Mouse (Mus musculus) mouse embryonic stem cell (cell line): Measurements from ENCODE around the gene Ndufab1.
"Not testable (repeated sequence)": the region's sequence is repeated elsewhere in the genome, so short reads cannot be mapped to it uniquely, and the experiment has no call there.

Experiments used
- in situ Hi-C, 2 experiments: fragments of 300-500 bp; cut with MboI; formaldehyde crosslinking; loops; 1 replicate in 1 of 2; 3 replicates in 1 of 2; pipeline ENCODE4 v1.14.3; 2019 to 2020; ENCODE audit warnings: low sequenced_read_pairs in 2 of 2, low pct_unique_long_range_greater_than_20kb in 1 of 2, mixed read lengths in 1 of 2; ENCODE audit not compliant: unreplicated experiment in 1 of 2

Ndufab1 gene

DNA sequence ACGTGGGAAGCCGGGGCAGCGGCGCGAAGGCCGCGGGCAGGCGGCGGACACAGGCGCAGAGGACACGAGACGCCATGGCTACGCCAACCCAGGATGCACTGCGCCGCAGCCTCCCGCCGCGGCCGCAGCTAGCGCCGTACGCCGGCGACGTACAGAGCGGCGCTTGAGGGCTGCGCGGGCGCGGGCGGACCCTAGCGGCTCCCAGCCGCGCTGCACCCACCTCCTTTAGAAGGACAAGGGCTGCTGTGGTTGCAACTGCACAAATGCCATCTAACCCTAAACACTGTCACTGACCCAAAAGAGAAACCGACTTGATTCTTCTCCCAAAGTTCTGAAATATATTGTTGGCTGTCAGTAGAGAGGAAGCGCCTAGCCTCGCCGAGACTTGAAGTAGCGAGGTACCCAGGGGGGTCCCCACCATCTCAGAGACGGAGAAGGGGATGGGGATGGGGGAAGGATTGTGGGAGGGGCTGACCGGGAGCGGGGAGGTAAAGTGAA is at the start of gene Ndufab1:
Gene Ndufab1 (minus strand): TSS at position 140 of the 498 bp plus-strand sequence.
- in situ Hi-C loops, result no loop called here

DNA sequence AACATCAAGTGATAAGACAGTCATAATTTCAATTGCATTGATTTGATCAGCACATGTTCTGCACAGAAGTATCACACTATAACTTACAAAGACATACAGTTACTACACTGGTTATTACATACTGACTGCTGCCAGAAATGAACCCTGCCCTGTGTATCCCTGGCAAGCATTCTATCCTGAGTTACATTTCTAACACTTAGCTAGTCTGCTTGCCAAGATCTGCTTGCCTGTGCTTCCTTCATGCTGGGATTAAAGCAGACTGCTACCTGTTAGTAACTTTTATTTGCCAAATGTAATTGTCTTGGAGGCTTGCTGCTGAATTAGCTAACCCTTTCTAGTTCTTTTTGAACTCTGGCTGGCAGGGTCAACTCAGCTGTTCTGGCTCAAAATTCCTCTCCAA is 39.3 kb upstream of the Ndufab1 start:
- in situ Hi-C loops, result no loop called here

DNA sequence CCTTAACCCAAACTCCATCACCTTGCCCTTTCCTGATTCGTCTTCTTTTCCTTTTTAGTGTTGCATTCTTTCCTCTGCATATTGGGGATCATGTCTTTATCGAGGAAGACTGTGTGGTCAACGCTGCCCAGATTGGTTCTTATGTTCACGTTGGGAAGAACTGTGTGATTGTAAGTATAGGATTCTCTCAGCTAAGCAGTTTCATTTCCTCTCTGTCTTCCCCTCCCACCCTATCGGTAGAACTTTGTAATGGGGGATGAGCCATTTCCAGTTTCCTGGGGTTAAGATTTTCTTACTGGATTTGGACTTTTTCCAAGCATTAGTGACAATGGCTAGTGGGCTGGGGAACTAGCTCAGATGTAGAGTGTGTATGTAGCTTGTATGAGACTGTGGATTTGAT is 36.5 kb upstream of the Ndufab1 start:
- in situ Hi-C loops, result no loop called here

DNA sequence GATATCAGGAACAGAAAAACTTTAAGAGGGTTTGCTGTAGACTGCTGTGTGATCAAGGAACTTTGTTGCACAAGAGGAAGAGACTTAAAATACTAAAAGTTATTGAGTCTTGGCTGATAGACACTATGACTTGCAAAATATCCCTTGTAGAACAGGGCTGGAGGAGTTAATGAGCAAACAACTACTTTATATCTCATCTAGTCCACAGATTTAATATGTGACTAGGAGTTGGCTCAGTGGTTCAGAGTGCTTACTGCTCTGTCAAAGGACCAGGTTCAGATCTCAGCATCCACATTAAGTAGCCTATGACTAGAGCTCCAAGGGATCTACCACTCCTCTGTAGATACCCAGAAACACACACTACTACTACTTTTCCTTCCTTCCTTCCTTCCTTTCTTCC is 35.4 kb upstream of the Ndufab1 start:
- in situ Hi-C loops, result no loop called here

DNA sequence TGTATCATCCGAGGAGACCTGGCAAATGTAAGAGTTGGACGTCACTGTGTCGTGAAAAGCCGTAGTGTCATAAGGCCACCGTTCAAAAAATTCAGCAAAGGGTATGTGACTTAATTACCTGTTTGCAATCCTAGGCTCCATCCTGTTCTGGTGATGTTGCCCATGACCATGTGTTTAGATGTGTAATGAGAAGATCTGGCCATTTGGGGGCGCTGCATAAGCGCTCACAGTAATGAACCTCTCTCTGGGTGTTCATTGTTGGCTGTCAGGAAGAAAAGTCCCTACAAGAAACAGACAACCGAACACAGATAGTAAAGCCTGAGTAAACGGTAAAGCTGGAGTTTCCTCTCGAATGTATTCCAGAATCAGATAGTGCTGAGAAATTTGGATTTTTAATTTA is 33.4 kb upstream of the Ndufab1 start:
- in situ Hi-C loops, result no loop called here

DNA sequence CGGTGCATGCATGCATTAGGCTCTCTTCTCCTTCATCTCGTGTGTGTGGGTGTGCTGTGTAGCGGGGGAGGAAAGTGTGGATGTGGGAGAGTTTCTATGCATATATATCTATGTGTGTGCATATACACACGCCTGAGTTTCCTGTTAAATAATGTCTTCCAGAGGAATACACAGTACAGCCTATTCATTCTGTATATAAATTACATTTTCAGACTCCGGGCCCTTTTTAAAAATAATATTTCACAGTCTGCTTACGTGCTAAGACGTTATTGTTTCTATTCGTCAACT is 31.6 kb upstream of the Ndufab1 start:
- in situ Hi-C loops, result no loop called here

DNA sequence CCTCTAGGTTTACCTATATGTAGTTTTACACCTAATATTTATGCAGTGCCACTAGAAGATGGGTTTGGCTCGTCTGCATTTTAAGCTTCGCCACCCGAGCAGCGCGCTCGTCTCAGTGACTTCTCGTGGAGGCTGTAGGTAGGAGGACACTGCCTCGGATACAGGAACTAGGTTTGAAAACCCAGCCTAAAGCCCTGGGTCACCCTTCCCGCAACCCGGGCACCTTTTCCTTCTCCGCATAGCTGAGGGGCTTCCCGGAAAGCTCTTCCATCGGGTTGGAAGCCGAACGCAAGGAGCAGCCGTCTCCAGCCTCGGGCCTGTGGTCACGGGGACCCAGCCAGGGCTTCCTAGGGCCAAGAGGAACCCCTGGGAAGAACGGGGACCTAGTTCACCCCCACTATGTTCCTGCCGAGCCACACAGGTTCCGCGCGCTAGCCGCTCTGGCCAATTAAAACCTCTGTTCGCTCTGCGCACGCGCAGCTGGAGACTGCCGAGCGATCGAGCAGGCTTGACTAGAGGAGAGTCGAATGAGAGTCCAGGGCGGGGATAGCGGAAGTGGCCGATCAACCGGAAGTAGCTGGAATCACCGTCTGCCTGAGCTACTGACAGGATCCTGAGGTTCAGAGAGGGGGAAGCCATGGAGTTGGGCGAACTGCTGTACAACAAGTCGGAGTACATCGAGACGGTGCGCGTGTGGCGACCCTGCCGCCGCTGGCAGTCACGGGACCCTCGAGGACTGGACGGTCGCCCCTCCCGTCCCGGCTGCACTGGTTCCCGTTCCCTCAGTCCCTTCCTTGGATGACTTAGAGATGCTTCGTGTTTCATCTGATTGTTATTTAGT is 31.0 kb upstream of the Ndufab1 start, which contains the start of the genes Palb2 and Dctn5:
Gene Palb2 (minus strand): TSS at position 489 of the 841 bp plus-strand sequence.
Gene Dctn5 (plus strand): TSS at position 545 of the 841 bp plus-strand sequence.
- in situ Hi-C loops, result no loop called here

DNA sequence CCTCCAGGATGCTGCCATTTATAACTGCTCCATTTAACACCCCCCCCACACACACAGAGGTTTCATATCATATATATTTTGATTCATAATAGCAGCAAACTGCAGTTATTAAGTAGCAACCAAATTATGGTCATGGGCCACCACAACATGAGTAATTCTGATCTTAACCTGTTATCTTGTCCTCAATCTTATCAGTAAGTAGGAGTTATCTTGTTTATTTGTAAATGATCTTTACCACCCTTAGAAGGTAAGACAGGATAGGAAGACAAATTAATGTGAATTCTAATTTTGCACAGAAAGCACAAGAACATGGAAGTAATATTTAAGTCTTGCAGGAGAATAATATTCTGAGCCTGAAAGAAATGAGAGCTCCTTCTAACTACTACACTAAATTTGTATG is 30.1 kb upstream of the Ndufab1 start:
- in situ Hi-C loops, result no loop called here

DNA sequence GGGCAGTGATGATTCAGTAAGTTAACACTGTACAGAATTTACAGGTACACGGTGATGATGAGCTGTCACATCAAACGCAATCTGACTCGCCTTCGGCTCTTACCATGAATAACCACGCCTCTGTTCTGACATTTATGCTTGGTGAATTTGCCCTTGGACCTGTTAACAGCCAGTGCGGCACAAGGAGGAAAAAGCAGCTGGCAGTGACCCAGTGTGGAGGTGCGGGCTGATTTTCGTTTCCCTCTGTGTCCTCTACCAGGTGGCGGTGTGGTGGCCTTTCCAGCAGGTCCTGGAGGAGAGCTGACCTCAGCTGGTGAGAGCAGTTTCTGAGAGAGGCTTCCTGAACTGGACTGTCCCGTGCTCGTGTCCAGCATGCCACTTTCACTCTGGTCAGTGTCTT is 25.3 kb upstream of the Ndufab1 start:
- in situ Hi-C loops, result no loop called here

DNA sequence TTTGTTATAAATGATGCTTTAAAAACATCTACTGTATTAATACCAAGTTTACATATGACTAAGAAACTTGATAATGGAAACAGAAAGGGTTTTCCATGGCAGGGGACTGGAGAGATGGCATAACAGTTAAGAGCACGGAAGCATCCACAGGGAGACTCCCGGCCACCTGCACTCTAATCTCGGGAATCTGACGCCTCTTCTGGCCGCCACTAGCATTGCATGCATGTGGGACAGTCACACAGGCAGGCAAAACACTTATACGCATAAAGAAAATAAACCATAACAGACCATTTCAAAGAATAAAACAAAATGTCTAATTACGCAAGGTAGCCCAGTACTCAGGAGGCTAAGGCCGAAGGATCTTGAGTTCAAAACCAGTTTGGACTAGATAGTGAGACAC is 23.9 kb upstream of the Ndufab1 start:
- in situ Hi-C loops, result no loop called here

DNA sequence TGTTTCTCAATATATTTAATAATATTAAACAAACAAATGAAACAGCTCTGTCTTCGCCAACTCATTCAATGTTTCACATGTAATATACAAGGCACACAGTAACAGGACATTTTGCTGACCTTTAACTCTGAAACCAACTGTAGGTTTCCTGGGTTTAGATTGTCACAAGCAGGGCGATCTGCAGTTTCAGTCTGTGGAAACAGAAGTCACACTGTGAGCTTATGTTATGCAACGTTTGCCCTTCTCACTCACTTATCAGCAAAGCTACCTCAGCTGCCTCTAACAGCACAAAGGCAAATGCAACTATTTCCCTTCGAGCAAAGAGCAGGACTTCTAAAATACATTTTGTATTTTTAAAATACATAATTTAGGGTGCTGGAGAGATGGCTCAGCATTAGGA is 21.8 kb upstream of the Ndufab1 start:
- in situ Hi-C loops, result no loop called here

DNA sequence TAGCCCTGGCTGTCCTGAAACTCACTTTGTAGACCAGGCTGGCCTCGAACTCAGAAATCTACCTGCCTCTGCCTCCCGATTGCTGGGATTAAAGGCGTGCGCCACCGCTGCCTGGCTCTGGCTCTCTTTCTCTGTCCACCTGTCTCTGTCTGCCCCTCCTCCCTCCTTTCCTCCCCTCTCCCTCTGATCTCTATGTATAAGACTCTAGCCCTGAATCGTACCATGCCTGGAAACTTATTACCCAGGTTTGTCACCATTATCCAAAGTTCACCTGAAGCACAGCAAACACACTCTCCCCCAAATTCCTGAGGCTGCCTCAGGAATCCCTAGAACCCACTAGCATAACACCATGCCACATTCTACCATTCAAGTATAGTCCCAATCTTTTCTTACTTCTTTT is 6.5 kb upstream of the Ndufab1 start:
- in situ Hi-C loops, result no loop called here

DNA sequence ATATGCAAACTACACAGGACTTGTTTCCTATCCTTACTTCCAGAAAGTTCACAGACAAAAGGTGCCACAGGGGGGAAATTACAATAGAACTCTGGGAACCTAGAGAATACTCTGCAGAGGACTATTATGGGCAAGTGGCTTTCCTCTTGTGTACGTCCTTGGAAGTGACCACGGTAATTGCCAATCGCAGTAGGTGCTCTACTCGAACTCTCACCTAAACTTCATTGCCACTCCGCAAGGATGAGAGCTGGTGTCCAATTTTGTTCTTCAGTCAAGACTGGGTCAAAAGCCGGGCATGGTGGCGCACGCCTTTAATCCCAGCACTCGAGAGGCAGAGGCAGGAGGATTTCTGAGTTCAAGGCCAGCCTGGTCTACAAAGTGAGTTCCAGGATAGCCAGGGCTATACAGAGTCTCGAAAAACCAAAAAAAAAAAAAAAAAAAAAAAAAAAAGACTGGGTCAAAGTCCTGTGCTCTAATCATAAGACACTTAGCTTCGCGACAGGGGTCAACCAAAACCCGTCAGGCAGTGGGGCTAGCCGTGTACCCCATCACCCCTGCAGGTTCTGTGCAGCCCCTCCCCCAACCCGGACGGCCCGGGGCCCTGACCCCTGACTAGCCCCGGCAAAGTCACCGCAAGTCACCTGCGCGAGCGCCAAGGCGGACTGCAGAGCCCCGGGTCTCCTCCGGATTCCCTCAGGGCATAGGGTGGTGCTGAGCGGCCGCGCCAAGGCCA is 506 bp downstream of the Ndufab1 start:
- in situ Hi-C loops, result not testable (repeated sequence)

DNA sequence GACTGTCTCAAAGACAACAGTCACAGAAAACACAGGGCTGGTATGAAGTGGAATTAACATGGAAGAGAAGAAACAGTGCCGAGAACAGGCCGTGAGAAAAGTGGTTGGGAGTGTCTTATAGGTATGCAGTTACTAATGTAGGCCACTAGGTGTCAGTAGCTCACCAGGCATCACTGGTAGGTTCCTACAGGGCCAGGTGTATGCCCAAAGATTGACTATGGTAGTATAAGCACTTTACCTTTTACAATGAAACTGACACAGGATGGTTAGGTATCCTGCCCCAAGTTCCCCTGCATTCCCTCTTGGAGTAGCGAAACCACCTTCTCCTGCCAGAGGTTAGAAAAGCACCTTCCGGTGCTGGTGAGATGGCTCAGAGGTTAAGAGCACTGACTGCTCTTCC is 2.5 kb downstream of the Ndufab1 start:
- in situ Hi-C loops, result loop anchor here in 1 of 2 experiments (25.0 kb wide), 1 partner anchor 888 kb away; no protein-coding TSS in a partner anchor

DNA sequence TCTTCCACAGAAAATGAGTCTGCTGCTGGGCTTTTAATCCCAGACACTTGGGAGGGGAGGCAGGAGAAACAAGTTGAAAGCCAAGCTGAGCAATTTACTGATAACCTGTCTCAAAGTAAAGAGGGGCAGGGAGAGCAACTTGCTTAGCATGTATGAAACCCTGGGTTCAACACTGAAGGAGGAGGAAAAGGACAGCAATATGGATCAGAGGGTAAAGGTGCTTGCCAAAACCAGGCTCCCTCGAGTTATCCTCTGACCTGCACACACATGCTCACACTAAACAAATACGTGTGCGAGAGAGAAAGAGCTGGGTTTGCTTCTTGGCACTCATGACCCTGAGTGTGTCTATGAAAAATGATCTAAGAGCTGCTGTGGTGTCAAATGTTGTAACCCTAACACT is 3.7 kb downstream of the Ndufab1 start:
- in situ Hi-C loops, result loop anchor here in 1 of 2 experiments (25.0 kb wide), 1 partner anchor 889 kb away; no protein-coding TSS in a partner anchor

DNA sequence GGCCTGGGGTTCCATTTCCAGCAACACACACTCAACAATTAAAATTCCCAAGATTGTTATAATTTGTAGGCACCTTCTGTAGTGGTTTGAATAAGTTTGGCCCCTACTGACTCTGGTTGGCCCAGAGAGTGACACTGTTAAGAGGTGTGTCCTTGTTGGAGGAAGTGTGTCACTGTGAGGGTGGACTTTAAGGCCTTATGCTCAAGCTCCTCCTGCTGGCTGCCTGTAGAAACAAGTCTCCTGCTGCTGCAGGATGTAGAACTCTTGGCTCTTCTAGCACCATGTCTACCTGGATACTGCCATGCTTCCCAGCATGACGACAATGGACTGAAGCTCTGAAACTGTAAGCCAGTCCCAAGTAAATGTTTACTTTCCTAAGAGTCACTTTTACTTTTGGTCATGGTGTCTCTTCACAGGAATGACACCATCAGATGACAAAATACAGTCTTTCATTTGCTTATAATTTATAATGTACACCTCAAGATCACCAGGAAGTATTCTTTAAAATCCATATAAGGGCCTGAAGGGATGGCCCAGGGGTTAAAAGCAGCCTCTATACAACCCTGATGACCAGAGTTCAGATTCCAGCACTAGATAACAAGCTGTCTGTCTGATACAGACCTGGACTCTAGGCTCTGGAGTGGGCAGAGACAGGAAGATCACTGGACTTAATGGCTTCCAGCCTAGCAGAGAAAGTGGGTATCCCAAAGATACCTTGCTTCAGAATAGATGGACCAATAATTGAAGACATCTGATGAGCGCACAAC is 6.9 kb downstream of the Ndufab1 start:
- in situ Hi-C loops, result loop anchor here in 1 of 2 experiments (25.0 kb wide), 1 partner anchor 893 kb away; no protein-coding TSS in a partner anchor

DNA sequence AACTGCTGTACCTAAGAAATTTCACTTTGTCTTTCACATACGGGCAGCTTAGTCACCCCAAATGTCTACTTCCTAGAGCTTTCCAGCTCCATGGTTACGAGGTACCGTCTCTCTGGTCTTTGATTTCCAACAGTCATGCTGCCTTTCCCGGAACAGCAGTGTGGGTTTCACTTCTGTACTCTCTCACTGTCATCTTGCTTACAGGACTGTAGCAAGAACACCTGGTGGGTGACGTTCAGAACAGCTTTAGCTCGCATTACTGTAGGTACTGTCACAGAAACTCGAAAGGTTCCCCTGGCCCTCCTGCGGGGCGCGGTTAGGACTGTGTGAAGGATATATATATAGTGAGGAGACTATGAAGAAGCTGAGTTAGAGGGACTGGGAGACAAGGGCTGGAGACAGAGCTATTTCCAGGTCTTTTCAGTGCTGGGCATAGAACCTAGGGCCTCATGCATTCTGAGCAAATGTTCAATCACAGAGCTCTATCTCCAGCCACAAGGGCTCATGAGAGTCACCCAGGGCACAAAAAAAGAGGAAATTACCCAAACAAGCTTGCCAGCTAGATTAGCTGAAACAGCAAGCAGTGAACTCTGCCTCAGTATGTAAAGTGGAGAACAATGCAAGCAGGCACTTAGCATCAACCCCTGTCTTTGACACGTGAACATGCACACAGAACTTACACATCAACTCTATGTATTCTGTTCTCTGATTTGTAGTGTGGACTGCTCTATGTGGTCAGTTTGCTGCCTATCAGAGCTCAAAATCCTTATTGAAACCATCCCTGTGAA is 14.3 kb downstream of the Ndufab1 start:
- in situ Hi-C loops, result loop anchor here in 1 of 2 experiments (25.0 kb wide), 1 partner anchor 900 kb away; no protein-coding TSS in a partner anchor

DNA sequence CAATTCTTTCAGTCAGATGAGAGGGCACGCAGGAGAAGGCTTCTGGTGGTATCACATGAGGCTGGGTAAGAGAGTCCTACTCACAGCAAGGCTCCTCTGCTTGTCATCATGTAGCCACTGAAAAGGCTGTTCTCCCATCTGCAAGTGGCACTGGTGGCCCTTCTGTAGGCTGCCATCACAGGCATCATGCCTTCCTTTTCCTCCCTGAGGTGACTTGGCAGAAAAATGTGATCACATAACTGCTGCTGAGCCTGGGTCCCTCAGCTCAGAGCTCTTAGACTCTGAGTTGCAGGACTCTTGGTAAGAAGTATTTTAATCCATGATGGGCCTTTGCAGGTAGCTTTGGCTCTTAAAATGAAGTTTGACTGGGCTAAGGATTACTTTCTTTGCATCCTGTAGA is 20.6 kb downstream of the Ndufab1 start:
- in situ Hi-C loops, result loop anchor here in 1 of 2 experiments (25.0 kb wide), 1 partner anchor 906 kb away; no protein-coding TSS in a partner anchor
